Mouse (Mus musculus): ENCODE measurements around the gene Olfr30. TPM values are rescaled to one million over a fixed set of nuclear protein-coding genes. Genes with fewer than 3 reads are reported as not detected.

Gene Olfr30
- total and polyA plus RNA-seq, 3 experiments = not detected

DNA sequence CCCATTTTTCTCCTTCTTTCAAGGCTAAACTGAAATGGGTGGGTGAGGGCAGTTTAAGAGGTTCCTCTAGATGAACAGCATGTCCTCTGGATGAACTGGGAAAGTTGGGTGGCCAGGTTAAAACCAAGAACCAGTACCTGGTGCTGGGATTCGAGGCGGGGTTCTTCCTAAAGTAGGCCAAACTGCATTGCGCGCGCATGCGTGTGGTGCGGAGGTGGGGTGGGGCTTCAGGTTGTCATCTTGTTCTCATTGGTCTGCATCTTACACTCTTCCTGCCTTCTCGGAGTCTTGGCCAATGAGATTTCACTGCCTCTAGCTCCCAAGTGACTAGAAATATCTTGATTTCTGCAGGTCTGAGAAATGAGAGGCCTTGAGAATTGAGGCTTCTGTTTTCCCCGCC is 9.3 kb downstream of the Olfr30 start, which contains the start of gene Lypd9:
Lypd9 (minus strand) TSS at position 165 of the 400 bp plus-strand sequence.
- Histone ChIP-seq H3K36me3 (replicated peaks in 1 of 2; ENCODE audit: control insufficient read depth in 1 of 2, insufficient read depth in 1 of 2, low read length in 1 of 2) (no peaks in the 10 kb centered on the region), H3K4me2 (ENCODE audit: insufficient read depth, low read depth, poor library complexity, severe bottlenecking) (no peak within 1 kb of the TSS), H3K9ac (ENCODE audit: insufficient read depth, low read depth) (no peak within 1 kb of the TSS), H3K4me1 (ENCODE audit: control insufficient read depth in 1 of 2, insufficient read depth in 2 of 2) (0 out of 4 replicates have a peak, but pooled peaks cover 0 to 4% of the 10 kb centered on the region in 2 experiments), H3K79me2 (replicated peaks; ENCODE audit: control insufficient read depth, extremely low read depth, insufficient read depth, poor library complexity, severe bottlenecking) (no peaks in the 10 kb centered on the region), H3K27me3 (replicated peaks) (peaks cover 67% of the 10 kb centered on the region), H3K27ac (ENCODE audit: insufficient read depth, low read depth) (no peak within 1 kb of the TSS), H3K9me3 (replicated peaks; ENCODE audit: low read length) (peaks cover 12% of the 10 kb centered on the region), H3K4me3 (replicated peaks in 1 of 3; ENCODE audit: low read depth in 2 of 3, low read length in 2 of 3, poor library complexity in 1 of 3) (no peak within 1 kb of the TSS)
- dilution Hi-C loops (cut with MboI; ENCODE audit: extremely low pct_ligation_motif_present, extremely low pct_unique_long_range_greater_than_20kb, low sequenced_read_pairs) = no loop called here
- no peak for DNase-seq (ENCODE audit: extremely low read depth)
- TF ChIP-seq SMC3 (IDR thresholded peaks at IDR 0.05; ENCODE audit: low read depth, low read length) (no peak), CHD2 (IDR thresholded peaks at IDR 0.05; ENCODE audit: low read length) (no peak), MAFK (IDR thresholded peaks at IDR 0.05; ENCODE audit: insufficient replicate concordance, low read length) (no peak), USF1 (IDR thresholded peaks at IDR 0.05; ENCODE audit: low read depth, low read length) (no peak), POLR2AphosphoS2 (IDR thresholded peaks at IDR 0.05; ENCODE audit: low read depth, low read length) (no peak), PAX5 (IDR thresholded peaks at IDR 0.05; ENCODE audit: low read length) (no peak), JUN (IDR thresholded peaks at IDR 0.05; ENCODE audit: insufficient read depth, low read depth, low read length) (no peak), TCF12 (IDR thresholded peaks at IDR 0.05; ENCODE audit: low read depth, low read length) (no peak), ZC3H11A (IDR thresholded peaks at IDR 0.05; ENCODE audit: low read depth, low read length) (no peak), SIN3A (IDR thresholded peaks at IDR 0.05; ENCODE audit: low read length) (no peak), IRF4 (IDR thresholded peaks at IDR 0.05; ENCODE audit: low read depth, low read length) (no peak), E2F4 (IDR thresholded peaks at IDR 0.05; ENCODE audit: insufficient replicate concordance, low read depth, low read length) (no peak), GABPA (IDR thresholded peaks at IDR 0.05; ENCODE audit: insufficient replicate concordance, low read depth, low read length) (no peak)
- in situ Hi-C loops (cut with MboI; ENCODE audit: low pct_ligation_motif_present, low pct_unique_long_range_greater_than_20kb, low sequenced_read_pairs) = no loop called here

DNA sequence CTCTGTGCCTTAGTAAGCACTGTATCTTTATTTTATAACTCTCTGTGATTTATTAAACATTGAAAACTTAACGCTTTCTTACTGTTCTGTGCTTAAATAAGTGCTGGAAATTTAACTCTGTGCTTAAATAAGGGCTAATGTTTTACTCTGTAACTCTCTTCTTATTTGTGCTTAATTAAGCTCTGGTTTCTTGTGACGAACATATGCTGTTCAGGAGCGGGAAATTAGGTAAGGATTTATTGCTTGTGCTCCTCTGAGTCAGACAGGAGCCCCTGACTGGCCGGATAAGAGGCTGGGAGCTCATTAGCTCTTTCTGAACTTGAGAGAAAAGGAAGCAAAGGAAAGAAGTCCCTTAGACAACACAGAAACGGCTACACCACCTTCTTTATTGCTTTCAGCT is 24.2 kb downstream of the Olfr30 start:
- TF ChIP-seq MEF2A (IDR thresholded peaks at IDR 0.05; ENCODE audit: borderline replicate concordance, low read depth, low read length) = no peak
- TF ChIP-seq USF2 (conservative IDR thresholded peaks at IDR 0.05; ENCODE audit: low read depth, low read length) = no peak
- TF ChIP-seq MAFK (IDR thresholded peaks at IDR 0.05; ENCODE audit: insufficient replicate concordance, low read length) = no peak
- no peak for TF ChIP-seq PAX5 (IDR thresholded peaks at IDR 0.05; ENCODE audit: low read length)
- TF ChIP-seq SIN3A (IDR thresholded peaks at IDR 0.05; ENCODE audit: low read length) = no peak
- no peak for TF ChIP-seq NELFE (IDR thresholded peaks at IDR 0.05; ENCODE audit: low read depth, low read length)
- no peak for TF ChIP-seq MAZ (IDR thresholded peaks at IDR 0.05; ENCODE audit: low read depth, low read length)
- TF ChIP-seq ZC3H11A (IDR thresholded peaks at IDR 0.05; ENCODE audit: low read depth, low read length) = no peak
- no peak for TF ChIP-seq E2F4 (IDR thresholded peaks at IDR 0.05; ENCODE audit: insufficient replicate concordance, low read depth, low read length)
- TF ChIP-seq CTCF (conservative IDR thresholded peaks at IDR 0.05 in 1 of 2, IDR thresholded peaks at IDR 0.05 in 1 of 2; ENCODE audit: low read depth in 2 of 2, low read length in 2 of 2) = no peak
- no peak for TF ChIP-seq CHD1 (IDR thresholded peaks at IDR 0.05; ENCODE audit: low read depth, low read length)
- no peak for TF ChIP-seq JUN (IDR thresholded peaks at IDR 0.05; ENCODE audit: insufficient read depth, low read depth, low read length)
- no peaks in the 10 kb centered on the region for H3K36me3 ChIP-seq (replicated peaks in 1 of 2; ENCODE audit: control insufficient read depth in 1 of 2, insufficient read depth in 1 of 2, low read length in 1 of 2)
- no peak overlapping the region for H3K4me3 ChIP-seq (replicated peaks in 1 of 3; ENCODE audit: low read depth in 2 of 3, low read length in 2 of 3, poor library complexity in 1 of 3)
- no peak overlapping the region for H3K9ac ChIP-seq (ENCODE audit: insufficient read depth, low read depth)
- H3K79me2 ChIP-seq (replicated peaks; ENCODE audit: control insufficient read depth, extremely low read depth, insufficient read depth, poor library complexity, severe bottlenecking) = no peaks in the 10 kb centered on the region
- 0 out of 4 replicates have a peak, but pooled peaks cover 3 to 5% of the 10 kb centered on the region in 2 experiments for H3K4me1 ChIP-seq (ENCODE audit: control insufficient read depth in 1 of 2, insufficient read depth in 2 of 2)
- in situ Hi-C loops (cut with MboI; ENCODE audit: low pct_ligation_motif_present, low pct_unique_long_range_greater_than_20kb, low sequenced_read_pairs) (no loop called here), dilution Hi-C loops (cut with MboI; ENCODE audit: extremely low pct_ligation_motif_present, extremely low pct_unique_long_range_greater_than_20kb, low sequenced_read_pairs) (no loop called here)
- no peak overlapping the region for H3K27ac ChIP-seq (ENCODE audit: insufficient read depth, low read depth)
- no peak overlapping the region for H3K4me2 ChIP-seq (ENCODE audit: insufficient read depth, low read depth, poor library complexity, severe bottlenecking)
- no peak for DNase-seq (ENCODE audit: extremely low read depth)
- H3K27me3 ChIP-seq (replicated peaks) = peaks cover 88% of the 10 kb centered on the region
- H3K9me3 ChIP-seq (replicated peaks; ENCODE audit: low read length) = no peaks in the 10 kb centered on the region

All from CH12.LX (cell line).